Mouse (Mus musculus): ENCODE data around the gene Gm17093. TPM values are rescaled to one million over a fixed set of nuclear protein-coding genes. Genes with fewer than 3 reads are reported as not detected.

Gene Gm17093
- not detected in 2 replicates for polyA plus RNA-seq (2015; fragmentation: Nextera tagmentation; extraction: Ambion mirVana)

DNA sequence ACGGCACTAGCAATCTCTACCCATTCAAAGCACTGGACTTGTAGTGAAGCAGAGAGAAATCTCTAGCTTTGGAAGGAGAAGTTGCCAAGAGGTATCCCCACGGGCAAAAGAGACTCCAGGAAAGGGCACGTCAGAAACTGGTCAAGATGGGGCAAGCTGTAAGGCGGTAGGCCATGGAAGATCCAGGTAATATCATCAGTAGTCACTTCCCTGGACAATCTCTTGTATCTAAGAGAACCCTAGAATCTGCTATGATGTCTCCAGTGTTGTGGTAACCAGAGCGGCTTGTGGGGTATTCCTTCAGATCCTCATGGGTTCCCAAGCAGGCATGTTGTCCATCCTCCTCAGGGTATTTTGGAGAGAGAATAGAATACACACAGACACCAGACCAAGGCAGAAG is at the start of gene Gm17093:
Gene Gm17093, plus strand, starts transcription at position 301 of the 400 bp plus-strand sequence.

DNA sequence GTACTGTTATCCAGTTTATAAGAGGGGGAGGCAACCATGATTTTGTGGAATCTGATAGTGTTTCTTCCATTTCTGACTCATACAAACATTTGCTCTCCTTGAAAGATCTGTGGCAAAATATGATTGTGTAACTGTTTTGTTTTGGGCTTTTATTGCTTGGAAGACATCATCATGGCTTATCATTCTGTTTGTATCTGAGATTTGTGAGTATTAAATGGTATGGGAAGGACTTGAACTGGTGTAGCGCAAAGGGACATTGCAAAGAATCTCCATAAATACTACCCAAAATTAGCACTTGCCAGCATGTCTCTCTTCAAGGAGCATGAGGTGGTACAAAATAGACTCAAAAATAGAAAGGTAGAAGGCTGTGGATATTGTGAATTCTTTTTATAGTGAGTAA is 25.9 kb upstream of the Gm17093 start, which contains the start of gene BC061237:
Gene BC061237, plus strand, starts transcription at position 301 of the 400 bp plus-strand sequence.

Other genes with a start within 250 kb of the Gm17093 start
- gene Gm8220, start 232.7 kb upstream of the Gm17093 start, polyA plus RNA-seq (2015; fragmentation: Nextera tagmentation; extraction: Ambion mirVana), result not detected in 2 replicates
- gene Gm5930, start 179.7 kb upstream of the Gm17093 start, polyA plus RNA-seq (2015; fragmentation: Nextera tagmentation; extraction: Ambion mirVana), result not detected in 2 replicates
- not detected in 2 replicates for gene Gm8229, start 152.9 kb upstream of the Gm17093 start, polyA plus RNA-seq (2015; fragmentation: Nextera tagmentation; extraction: Ambion mirVana)
- gene Gm3371, start 107.6 kb upstream of the Gm17093 start, polyA plus RNA-seq (2015; fragmentation: Nextera tagmentation; extraction: Ambion mirVana), result not detected in 2 replicates
- gene Gm8232, start 84.6 kb upstream of the Gm17093 start, polyA plus RNA-seq (2015; fragmentation: Nextera tagmentation; extraction: Ambion mirVana), result not detected in 2 replicates
- not detected in 2 replicates for gene BC061237, start 25.8 kb upstream of the Gm17093 start, polyA plus RNA-seq (2015; fragmentation: Nextera tagmentation; extraction: Ambion mirVana)
- gene Gm8247, start 64.9 kb downstream of the Gm17093 start, polyA plus RNA-seq (2015; fragmentation: Nextera tagmentation; extraction: Ambion mirVana), result not detected in 2 replicates
- not detected in 2 replicates for gene Gm5624, start 109.7 kb downstream of the Gm17093 start, polyA plus RNA-seq (2015; fragmentation: Nextera tagmentation; extraction: Ambion mirVana)
- gene Gm8257, start 188.2 kb downstream of the Gm17093 start, polyA plus RNA-seq (2015; fragmentation: Nextera tagmentation; extraction: Ambion mirVana), result not detected in 2 replicates
- gene Gm8267, start 232.1 kb downstream of the Gm17093 start, polyA plus RNA-seq (2015; fragmentation: Nextera tagmentation; extraction: Ambion mirVana), result not detected in 2 replicates